Mouse (Mus musculus) thymus, adult 18-20 months (tissue): ENCODE results near the gene Fanci.

ENCODE experiments used
- DNase-seq, 2 experiments: peaks; one replicate each; pipeline ENCODE4 v3.0.0; 2022; ENCODE audit warnings: mixed read lengths in 2 of 2

Gene Fanci

DNA sequence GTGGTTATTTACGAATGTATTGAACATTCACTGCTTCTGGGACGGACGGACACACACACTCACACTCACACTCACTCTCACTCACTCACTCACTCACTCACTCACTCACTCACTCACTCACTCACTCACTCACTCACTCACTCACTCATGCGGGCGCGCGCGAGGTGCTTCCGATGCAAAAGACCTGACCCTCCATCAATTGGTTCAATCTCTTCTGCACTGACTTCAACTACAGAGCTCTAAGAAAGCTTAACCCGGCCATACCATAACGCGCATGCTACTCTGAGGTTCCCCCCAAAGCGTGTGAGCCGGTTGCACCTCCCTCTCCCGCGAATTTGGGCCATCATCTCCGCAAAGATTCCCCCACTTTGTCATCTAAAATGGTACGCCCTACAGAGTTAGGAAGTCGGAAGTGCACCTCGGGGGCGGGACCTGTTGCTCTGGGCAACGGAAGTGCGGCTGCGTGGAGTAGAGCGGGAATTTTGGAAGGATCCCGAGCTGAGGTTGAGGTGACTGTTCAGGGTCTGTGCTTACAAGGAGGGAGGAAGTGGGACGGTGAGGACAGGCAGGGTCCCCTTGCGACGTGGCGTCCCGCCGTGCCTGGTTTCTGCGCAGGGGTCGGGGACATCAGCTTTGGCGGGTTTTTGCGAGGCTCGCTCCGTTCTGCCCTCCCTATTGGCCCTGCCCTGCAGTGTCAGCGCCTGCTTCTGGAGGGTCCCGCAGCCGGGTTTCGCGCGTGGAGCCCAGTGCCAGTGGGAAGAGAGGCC, at the start of gene Fanci:
Gene Fanci (plus strand): TSS at position 47 of the 767 bp plus-strand sequence.
- DNase-seq = peak; percentile 83 to 89

DNA sequence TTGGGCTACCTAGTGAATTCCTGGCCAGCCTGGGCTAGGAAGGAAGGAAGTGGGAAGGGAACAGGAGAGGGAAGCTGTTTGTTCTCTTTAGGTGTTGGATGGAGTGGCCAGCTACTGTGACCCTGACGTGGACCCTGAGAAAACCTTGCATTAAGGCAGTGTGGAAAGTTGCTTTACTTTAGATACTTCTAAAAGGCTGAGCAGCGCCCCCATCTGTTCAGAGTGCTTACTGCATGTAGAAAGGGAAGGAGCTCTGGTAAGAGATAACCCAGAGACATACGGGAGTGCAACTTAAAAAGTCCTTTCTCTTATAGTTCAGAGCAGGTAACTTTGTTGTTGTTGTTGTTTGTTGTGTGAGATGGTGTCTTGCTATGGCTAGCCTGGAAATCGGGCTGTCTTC, 45.8 kb upstream of the Fanci start:
- no peak for DNase-seq

DNA sequence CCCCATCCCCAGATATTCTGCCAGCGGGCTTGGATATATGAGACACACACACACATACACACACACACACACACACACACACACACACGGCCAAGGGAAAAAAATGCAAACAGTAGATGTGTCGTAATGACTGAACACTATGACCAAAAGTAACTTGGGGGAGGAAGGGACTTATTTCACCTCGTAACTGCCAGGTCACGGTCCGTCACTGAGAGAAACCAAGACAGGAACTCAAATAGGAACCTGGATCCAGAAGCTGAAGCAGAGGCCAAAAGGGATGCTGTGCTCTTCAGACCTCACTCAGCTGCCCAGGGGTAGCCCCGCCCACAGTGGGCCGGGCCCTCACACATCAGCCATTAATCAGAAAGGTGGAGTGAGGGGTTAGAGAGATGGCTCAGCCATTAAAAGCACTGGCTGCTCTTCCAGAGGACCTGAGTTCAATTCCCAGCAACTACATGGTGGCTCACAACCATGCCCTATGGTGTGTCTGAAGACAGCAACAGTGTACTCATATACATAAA, 45.1 kb upstream of the Fanci start:
- DNase-seq = no peak

DNA sequence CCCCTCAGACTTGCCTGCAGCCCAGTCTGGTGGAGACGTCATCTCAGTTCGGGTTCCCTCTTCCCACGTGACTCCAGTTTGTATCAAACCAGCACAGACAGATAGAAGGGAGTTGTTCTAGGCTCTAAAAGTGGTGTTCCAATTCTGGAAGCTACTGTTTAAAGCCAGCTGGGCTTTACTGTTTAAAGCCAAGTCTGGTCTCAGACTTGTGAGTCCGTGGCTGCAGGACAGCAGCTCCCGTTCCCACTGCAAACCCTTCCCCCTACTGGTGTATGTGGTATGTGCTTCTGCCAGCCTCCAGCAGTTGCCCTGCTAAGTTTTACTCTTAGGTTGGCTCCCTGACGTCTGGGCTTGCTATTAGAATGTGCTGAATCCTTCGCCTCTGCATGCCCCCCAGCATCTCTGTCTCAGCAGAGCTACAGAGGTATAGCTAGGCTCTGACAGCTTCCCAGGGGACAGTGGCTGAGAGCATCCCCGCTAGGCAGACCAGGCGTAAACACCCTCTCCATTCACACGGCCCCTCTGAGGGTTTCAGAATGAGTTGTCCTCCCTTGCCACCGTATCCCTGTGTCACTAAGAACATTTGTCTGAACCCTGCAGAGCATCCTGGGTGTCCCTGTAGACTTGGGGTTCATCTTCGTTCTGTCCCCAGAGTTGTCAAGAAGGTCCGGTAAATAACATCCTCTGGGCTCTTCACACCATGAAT, 44.5 kb upstream of the Fanci start:
- DNase-seq = no peak

DNA sequence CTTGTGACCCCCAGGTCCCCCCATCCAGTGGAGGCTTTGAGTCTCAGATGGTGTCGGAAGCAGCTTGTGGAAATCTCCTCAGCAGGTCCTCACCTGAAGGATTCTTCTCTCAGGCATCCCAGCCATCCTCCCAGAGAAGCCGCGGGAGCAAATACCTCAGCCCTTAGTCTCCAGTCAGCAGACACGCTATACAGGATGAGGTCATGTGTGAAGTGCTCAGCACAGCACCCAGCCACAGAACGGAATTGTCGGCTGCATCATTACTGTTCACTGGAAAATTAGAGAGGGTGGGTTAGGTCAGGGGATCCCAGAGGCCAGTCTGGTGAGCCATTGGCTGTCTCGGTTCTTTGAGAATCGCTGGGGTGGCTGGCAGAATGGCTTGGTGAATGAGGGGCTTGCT, 42.9 kb upstream of the Fanci start:
- no peak for DNase-seq

DNA sequence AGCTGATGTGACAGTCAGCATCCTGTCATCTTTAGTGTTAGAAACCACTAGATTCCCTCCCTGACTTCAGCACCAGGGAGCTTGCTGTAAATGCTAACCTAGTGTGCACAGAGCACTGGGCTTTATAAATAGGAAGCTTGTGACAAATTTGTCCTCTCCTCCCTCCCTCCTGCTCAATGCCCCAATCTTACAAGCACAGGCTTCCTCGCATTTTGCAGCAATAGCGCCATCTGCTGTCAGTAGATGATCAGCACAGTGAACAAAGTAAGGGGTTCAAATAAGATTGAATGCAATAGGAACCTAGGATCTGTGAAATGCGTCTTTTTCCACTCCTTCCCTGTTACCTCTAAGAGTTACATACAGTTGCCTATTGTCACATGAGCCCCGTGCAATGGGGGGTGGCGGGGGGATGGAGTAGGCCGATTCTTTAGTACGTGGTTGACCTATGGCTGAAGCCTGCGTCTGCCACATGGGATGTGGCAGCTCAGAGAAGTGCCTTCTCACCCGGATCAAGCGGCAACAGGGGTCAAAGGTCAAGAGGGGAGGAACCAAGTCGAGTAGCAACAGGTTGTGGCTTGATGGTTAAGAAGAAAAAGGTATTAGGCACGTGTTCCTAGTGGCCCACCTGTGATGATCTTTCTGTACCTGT, 41.9 kb upstream of the Fanci start:
- peak in 1 of 2 experiments; percentile 46 for DNase-seq

DNA sequence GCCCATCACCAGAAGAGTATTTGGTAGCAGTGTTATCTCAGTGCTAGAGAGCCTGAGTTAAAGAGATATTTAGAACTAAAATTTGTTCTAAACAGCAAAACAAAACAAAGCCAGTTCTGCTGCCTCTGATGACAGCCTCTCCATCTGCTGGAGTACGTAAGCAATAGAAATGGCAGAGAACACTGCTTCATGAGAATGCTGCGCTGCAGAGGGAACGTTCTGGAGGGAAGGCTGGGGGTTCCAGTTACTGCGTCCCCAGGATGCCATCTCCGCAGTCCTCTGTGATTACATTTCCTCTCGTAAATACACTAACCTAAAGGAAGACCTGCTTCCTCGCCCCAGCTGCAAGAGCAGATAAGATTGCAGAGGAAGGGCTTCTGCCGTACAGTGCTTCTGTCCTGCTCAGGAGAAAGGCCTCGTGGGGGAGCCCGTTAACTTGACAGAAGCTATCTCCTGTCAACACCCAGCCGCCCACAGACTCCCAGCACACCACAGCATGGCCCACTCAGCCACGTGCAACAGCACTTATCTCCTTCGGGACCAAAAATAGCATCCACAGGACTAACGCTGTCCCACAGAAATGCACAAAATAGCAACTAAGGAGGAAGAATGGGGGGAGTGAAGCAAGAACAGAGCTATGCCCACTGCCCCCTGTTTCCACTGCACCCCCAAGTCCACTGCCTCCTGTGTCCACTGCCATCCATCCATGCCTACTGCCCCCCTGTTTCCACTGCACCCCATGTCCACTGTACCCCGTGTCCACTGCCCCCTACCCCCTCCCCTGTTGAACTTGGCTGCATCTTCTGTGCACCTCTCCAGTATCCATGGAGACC, 33.2 kb upstream of the Fanci start:
- DNase-seq = peak; percentile 63 to 70

DNA sequence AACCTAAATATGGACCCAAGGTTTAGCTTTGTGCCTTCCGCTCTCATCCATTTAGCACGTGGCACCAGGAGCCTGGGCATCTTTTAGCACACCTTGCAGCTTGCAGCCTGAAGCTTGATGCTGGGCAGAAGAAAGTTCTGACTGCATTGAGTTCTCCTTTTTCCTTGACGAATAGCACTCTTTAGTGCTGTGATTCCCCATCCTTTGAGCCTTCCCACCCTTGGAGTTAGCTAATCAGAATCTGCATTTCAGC, 32.6 kb upstream of the Fanci start:
- DNase-seq = no peak

DNA sequence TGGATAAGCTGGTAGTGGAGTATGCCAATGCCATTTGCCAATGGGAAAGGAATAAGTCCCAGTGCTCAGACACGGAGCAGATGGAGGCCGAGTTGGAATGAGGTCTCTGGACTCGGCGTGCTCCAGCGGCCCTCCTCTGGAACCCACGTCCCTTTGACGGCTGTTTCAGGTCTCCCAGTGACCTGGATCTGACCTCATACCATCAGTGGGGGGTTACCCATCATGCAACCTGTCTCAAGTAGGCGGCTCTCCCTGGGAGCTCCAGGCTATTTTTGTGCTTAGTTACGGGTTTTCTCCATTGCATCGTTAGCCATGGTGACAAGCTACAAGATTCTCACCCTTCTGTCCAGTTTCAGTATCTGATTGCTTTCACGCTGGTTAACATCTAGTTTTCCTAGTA, 31.7 kb upstream of the Fanci start:
- DNase-seq = no peak

DNA sequence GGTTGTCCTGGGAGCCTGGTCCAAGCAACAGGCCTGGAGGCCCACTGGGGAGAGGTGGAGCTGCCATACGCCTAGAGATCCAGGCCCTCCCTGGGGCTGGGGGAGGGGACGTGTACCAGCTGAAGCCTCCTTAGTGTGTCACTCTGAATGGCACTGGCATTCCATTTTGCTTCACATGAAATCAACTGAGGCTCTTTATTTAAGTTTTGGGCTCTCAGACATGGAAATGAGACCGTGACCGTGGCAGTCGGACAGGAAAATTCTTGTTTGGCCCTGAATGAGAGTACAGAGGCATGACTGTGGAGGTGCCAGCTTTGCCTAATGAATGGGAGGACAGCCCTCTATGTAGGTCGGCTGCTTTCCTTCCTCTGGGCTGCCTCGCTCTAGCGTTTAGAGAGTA, 29.5 kb upstream of the Fanci start:
- DNase-seq = peak in 1 of 2 experiments; percentile 31

DNA sequence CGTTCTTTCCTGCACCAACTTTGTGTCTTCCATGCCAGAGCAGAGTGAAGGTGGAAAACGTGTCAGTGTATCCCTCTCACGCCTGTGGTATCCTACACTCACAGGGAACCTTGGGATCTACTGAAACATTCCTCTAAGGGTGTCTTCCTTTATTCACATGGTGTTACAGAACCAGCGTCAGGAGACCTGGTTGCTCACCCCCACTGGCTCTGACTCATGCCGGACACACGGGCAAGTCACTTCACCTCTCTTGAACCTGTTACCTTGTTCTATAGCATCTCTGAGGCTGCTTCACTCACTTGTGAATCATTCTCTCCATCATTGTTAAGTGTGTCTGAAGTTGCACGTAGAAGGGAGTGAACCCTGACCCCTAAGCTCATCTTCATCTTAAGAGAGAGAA, 28.9 kb upstream of the Fanci start:
- DNase-seq = no peak

DNA sequence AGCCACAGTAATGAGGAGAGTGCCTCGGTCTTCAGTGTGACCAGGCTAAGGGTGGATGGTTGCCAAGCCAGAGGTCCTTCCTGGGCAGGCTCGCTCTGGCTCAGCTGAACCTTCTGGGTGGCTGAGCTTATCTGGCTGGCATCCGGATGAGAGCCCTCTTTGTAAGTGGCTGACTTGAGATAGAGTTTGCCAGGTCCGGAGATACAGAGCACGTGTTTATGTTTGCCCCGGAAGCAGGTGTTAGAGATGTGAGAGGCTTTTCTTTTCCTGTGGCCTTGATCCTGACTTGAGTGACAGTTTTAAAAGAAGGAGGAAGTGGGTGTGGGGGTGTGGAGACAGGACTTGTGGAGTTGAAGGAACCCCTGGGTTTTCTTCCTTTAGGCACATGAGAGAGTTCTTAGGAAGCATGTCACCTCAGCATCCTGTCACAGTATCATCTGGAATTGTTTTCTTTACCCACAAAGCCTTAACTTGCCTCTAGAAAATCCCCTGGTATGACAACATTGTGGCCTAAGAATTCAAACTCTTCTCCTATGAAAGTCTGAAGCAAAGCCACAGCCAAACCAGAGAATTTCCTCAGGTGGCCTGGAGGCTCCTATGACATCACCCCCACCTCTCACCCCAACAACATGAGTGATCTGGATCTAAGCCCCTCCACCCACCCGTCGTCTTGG, 28.2 kb upstream of the Fanci start:
- DNase-seq = peak; percentile 46 to 82

DNA sequence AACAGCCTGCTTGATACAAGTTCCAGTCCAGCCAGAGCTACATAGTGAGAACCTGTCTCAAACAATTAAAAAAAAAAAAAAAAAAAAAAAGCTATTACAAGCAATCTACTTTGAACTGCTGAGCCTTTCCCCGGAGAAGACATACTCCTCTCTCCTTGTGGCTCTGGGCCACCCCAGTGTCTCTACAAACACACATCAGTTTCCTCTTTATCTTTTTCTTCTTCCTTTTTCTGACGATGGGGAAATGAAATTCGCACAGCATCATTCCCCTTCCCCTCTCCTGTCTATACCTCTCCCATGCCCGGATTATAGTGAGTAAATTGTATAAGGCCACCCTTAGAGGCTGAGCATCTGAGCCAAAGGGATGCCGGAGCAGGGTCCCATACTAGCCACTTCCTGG, 23.1 kb upstream of the Fanci start:
- DNase-seq = no peak

DNA sequence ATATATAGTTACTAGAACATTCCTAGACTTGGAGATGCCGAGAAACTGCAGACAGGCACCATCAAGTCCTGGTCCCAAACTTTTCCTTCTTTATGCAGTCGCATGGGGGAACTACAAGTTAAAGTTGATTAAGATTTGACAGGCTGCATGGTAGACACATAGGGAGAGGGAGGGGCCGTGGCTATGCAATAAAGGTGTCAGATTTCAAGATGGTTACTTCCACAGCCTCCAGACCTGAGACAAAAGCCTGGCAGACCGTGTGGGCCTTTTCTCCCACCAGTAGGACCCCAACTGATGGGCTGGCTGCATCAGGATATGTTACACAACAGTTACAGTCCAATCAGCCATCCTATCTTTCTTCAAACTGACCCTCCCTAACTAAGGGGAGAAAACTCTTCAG, 22.3 kb upstream of the Fanci start:
- DNase-seq = no peak

DNA sequence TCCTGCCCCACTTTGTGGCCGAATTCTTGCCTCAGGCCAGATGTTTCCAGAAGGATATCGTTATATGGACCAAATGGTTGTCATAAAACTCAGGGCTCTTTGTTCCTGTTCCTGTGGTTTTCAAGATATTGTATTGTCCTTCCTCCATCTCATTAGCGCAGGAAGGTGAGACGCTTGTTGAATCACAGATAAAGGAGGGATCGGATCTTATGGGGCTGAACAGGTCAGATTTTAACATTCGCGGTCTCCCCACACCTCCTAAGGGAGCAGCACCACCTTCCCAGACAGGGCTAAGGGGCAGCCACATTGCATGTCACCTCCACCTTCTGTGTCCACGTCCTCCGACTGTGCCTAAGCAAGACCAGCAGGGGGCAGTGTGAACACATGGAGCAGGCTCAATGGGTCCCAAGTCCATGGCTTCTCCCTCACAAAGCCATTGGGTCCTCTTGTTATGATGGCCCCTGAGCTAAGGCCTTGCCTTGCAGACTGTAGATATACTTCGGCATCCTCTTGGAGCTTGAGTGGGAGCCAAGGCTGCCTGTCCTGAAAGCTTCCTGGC, 20.3 kb upstream of the Fanci start:
- DNase-seq = peak; percentile 61 to 70

DNA sequence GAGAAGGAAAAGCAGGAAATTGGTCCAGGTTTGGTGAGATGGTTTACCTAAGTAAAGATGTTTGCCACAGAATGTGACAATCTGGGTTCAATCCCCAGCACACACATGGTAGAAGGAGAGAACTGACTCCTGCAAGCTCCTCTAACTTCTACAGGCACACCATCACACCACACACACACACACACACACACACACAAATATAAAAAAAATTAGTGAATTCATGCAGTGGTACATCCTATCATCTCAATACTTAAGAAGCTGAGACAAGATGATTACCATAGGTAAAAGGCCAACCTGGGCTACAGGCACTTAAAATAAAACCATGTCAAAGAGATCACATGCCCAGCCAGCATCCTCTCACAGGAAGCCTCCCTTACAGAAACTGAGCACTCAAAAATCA, 17.7 kb upstream of the Fanci start:
- DNase-seq = no peak

DNA sequence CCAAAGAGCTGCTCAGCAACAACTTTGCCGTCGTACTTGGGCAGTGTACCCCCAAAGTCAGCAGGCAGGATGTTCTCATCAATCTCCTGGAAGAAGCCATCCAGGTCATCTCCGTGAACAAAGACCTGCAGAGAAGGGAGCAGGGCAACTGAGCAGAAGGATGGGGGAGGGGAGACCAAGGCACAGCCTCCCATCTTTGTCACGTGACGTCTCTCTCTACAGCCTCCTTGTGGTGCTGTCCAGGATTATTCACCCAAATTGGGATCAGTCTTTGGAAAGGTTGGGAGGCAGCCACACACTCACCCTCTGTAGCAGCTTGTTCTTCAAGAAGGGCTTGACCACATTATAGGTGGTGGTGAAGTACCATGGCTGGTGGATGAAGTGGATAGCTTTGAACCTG, 16.1 kb upstream of the Fanci start:
- DNase-seq = no peak

DNA sequence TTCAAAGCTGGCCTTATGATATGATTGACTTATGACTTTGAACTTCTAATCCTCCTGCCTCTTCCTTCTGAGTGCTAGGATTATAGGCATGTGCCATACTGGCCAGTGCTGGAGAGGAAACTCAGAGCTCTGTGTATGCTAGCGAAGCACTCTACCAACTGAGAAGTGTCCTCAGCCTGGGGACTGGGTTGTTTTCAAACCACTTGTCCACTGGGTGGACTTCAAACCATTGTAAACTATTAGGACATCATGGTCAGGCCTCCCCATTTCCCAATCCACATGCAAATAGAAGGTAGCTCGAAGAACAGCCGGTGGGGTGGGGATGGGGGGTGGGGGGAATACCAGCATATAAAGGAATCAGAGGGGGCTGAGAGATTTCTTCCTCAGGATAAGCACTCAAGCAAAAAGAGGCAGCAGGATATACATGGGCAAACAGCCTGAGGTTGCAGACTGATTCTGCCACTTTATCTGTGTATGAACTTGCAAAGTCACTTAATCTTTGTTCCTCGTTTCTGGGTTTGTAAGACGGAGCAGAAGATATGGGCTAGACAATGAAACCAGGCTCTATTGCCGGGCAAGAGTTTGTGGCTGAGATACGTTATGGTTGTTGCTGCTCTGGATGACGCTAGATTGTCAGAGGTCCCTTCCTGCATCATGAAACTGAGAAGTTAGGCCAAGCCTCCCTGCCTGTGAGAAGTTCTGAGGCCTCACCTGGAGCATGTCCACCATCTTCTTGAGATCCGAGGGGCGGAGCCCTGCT, 15.0 kb upstream of the Fanci start:
- DNase-seq = no peak

DNA sequence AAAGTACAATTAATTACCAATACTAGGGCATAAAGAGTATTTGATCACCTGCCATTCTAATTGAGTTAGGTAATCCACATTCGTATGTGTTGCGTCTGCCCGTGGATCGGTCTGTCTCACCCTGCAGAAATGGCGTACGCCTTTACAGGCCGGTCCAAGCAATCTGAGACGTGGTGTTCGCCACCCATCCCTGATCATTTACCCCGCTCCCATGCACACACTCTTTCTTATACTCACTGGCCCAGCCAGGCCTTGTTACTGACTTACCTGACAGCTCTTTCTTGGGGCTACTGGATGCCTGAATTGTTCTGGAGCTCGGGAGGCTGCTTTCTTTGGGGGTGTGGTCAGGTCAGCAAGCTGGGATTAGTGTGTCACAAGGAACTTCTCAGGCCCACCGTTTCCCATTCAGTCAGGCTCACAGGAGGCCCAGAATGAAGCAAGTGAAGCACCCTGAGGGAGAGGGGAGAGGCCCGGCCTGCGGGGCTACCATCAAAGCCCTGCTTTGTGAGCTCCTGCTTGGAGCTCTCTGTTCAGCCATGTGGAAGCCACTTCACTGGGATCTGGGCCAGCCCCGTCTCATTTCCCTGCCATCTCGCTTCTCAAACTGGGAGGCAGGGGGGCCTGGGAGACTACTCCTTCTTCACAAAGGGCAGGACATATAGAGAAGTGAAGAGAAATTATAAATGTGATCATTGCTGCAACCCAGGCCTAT, 5.2 kb upstream of the Fanci start, which contains the start of gene Rlbp1:
Gene Rlbp1 (minus strand): TSS at position 627 of the 712 bp plus-strand sequence.
- DNase-seq = no peak

DNA sequence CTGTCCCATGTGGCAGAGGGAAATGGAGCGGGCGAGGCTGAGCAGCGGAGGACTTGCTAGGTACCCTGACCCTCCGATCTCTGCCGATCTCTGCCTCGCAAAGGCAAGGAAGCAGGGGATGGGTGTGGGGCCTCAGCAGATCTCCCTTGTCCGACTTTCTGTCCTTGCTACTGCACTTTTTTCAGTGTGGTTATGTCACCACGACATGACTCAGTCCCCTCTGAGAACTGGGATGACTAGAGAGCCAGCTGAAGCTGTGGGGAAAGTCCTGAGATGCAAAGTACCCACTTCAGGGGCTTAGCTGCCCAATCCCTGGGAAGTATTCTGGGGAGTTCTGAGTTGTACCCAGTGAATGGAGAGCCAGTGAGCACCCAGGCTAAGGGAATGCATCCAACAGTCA, 4.6 kb upstream of the Fanci start:
- DNase-seq = no peak

DNA sequence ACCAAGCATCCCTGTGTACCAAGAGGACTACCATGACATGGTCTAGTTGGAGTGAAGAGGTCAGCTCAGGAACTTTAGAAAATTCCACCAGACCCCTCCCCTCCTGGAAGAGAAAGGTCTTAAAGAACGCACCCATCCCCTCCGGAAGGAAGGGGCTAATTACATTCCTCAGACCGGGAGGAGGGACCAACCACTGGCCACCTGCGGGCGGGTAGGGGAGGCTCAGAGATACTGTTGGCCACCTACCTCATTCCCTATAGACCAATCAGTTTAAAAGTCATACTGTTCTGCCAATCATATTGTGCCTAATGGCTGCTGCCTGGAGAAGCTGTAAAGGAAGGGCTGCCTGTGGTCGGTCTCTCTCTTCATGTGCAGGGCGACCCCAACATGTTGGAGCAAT, 3.7 kb upstream of the Fanci start:
- no peak for DNase-seq
